Mouse (Mus musculus): ENCODE data around the gene Itpr1.
A peak's percentile ranks its signal among the peaks of the same experiment; 100 is the strongest.

Gene Itpr1

GRCm38 (mm10) chr6:108327561-108327960, 114.7 kb downstream of the Itpr1 start:
- DNase-seq: no peak

- no peak for DNase-seq
Measured at GRCm38 (mm10) chr6:108328296-108328695, 115.4 kb downstream of the Itpr1 start.

- no peak for DNase-seq
Measured at GRCm38 (mm10) chr6:108330461-108330860, 117.6 kb downstream of the Itpr1 start.

DNA sequence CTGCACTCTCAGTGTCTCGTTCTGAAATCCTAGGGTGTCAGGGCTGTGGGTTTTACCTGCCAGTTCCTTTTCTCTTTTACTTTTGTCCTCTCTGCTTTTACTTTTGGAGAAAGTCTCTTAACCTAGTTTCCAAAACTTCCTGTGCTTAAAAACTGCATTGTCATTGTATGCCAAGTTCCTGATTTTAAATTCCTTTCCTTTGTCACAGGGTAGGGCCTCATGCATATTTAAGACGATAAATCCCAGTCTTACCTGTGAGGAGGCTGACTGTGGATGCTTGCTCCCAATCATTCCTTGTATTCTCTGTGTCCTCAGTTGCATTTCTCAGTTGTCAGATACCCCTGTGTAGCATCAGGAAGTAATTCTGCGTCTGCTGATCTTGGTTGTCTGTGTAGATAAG, 118.4 kb downstream of the Itpr1 start:
- no peak for DNase-seq

GRCm38 (mm10) chr6:108334059-108334458, 121.2 kb downstream of the Itpr1 start:
- DNase-seq: no peak

DNA sequence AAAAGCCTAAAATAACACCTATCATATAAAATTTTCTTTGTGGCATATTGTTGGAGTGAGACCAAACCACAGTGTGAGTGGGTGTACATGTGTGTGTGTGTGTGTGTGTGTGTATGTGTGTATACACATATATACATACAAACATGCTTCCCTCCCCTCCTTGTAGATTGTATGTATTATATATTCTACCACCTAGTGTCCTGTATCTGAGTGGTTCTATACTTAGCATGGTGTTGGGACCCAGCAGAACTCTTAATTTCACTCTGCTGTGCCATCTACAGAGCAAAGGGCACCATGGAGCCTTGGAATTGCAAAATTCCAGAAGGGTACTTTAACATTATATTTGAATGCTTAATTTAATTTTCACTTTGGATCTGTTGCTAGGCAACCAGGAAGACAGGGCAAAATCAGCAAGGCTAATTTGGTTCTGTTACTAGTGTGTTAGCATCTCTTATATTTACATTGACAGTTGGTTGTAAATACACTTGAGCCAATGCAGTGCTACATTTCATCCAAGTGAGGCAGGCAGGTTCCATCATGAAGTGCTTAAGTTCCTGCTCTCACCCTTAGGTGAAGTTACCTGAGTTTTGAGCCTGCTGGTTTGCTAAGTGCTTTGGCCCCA, 122.4 kb downstream of the Itpr1 start:
- no peak for DNase-seq

- DNase-seq: no peak
Measured at GRCm38 (mm10) chr6:108336506-108336905, 123.6 kb downstream of the Itpr1 start.

- no peak for DNase-seq
Measured at GRCm38 (mm10) chr6:108337289-108337688, 124.4 kb downstream of the Itpr1 start.

GRCm38 (mm10) chr6:108338362-108338761, 125.5 kb downstream of the Itpr1 start:
- DNase-seq: no peak

DNA sequence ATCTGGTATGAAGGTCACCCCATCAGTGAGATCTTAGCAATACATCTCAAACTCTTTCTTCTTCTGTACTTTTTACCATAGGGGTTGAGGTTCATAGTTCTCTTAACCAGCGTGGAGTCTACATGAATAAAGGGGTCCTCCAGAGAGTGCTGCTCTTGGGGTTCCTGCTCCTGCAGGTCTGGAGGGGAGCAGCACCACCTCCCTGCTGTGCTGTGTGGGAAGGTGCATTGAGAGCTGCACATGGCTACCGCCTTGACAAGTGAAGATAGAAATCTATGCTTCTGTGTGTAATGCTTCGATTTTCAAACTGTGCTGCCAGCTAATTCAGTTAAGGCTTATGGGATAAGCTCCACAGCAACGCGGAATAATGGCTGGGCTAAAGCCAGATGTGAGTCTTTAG, 130.1 kb downstream of the Itpr1 start:
- no peak for DNase-seq

DNA sequence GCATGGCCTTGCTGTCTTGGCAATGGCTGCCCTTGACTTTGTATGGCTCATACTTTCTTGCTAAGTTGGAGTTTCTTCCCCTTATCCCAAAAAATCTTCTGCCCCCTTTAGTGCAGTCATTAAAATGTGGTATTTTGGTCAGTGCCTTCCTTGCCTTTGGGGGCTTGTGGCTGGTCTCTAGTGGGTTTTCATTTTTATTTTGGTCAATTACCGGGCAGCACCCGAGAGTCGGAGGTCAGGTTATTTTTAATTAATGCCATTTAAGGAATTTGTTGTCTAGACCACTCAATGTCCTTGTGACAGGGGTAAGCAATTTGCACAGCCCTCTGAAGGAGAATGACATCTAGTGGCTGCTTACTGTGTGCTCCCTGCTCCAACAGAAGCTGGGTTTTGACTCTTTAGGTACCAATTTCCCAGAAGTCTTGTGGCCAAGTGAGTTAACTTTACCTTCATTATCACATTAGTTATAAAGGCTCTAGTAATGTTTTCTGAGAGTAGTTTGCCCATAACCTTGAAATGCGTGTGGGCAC, 130.9 kb downstream of the Itpr1 start:
- no peak for DNase-seq

GRCm38 (mm10) chr6:108350801-108351200, 137.9 kb downstream of the Itpr1 start:
- no peak for DNase-seq

- no peak for DNase-seq
Measured at GRCm38 (mm10) chr6:108351998-108352397, 139.1 kb downstream of the Itpr1 start.

DNA sequence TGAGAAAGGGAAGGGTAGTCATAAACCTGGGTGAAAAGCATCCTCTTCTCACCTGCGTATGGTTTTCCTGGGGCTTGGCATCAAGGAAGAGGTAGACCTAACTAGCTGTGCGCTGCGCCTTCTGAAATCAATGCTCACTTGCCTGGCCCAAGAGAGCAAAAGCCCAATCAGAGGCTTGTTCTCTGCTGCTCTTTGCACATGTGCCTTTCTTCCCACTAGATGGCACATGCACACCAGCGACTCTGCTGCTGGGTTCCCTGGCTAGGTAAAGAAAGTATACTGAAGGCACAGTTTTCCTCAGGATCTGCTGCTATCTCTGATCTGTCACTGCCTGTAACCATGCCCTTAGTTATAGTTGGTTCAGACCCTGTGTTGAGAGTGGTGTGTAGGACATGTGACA, 154.5 kb downstream of the Itpr1 start:
- no peak for DNase-seq

DNA sequence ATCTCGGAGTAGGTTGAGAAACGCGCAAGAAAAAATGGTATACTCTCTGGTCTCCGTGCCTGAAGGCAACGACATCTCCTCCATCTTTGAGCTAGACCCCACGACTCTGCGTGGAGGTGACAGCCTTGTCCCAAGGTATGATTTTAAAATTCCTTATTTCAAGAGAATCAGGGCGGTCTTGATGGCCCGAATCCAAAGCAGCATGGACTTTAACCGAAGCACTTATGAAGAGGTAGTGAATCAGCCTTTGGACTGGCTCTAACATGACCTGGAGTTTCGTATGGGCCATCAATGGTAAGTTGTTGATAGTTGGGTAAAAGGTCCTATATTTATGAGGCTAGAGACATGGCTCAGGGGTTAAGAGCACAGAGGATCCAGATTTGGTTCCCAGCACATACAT, 156.1 kb downstream of the Itpr1 start:
- DNase-seq: no peak

- DNase-seq: no peak
Measured at GRCm38 (mm10) chr6:108371347-108371893, 158.5 kb downstream of the Itpr1 start.

DNA sequence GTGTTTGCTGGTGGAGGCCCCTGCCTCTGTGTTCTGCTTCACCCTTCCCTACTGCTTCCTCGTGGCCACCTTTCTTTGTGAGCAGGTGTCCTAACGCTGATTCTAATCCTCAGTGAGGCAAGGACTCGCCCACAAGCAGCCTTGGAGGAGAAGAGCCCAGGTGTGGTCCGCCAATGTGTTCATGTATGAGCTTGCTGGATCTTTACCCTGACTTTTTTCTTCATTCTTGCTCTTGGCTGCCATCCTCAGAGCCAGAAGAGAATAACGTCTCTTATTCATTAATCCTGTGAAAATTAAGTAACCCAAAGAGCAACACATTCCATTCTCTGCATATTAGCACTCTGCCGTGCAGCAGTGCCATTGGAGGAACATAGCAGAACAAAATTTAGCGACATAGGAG, 161.1 kb downstream of the Itpr1 start:
- DNase-seq: no peak

DNA sequence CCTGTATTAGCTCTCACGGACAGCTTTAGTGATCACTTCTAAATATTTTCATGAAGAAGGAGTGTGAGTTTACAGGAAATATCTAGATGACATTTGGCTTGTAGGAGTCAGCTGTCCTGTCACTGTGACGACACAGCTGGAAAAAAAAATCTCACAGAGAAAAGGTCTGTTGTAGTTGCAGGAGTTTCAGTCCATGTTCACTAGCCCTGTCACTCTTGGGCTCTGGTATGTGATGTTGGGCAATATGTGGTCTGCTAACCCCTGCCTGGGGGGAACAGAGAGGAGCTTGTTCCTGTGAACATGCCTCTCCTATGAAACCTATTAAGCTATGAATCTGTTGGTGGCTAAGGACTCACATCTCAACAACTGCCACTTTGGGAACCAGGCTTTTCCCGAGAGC, 166.1 kb downstream of the Itpr1 start:
- DNase-seq: no peak

DNA sequence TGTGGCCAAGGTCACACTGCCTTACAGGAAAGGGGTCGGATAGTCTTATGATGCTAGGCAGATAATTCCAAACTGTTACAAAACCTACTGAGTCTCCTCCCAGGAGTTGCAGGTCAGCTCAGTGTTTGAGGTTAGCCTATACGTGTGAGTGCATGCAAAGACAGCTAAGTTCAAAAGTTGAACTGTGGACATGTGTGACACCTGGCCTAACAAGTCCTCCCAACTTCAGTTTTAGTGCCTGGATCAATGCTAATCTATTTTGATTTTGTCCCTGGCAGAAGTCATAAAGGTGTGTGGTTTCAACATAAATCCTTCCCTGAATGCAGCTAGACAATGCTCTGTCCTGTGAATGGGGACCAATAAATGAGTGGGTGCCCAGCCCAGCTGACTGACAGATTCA, 167.3 kb downstream of the Itpr1 start:
- DNase-seq: no peak

DNA sequence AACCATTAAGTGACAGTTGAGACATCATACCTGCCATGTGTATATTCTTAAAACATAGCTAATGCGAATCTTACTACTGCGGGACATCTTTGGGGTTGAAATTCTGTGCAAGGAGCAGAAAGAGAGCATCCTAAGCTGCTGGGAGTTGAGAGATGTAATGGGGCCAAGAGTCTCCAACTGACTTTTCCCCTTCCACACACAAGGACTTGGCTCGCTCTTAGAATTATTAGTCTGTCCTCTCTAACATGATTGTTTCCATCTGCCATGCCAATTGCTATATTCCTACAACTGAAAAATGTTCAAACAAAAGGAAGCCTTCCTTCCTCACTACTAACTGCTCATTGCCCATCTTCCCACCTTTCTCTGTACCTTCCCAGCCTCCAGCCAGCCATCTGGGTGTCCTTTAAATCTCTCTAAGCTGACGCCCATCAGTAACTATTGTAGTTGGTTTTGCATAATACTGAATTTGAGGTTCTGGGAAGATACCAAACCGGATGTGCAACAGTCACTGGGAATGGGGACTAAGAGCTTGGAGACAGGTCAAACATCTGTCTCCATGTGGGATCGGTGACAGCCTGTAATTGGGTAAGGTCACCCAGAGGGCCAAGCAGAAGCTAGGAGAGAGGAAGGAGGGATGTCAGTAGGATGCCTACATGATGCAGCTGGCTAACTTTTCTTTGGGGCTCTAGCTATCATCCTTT, 177.9 kb downstream of the Itpr1 start:
- DNase-seq: peak; percentile 30

DNA sequence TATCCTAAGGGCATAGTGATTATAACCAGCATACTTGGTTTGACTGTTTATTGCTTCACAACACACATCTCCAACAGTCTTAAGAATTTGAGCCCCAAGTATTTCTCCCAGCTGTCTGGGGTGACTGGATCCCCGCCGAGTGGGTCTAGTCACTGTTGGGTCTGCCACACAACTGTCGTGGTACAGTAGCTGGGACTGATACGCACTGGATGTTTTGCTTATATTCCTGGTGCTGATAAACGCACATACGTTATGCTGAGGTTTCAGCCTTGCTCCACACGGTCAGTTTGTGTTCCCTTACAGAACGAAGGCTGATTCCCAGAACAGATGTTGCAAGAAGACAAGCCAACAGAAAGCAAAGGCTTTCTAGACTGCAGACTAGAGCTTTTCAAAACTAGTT, 180.2 kb downstream of the Itpr1 start:
- no peak for DNase-seq

DNA sequence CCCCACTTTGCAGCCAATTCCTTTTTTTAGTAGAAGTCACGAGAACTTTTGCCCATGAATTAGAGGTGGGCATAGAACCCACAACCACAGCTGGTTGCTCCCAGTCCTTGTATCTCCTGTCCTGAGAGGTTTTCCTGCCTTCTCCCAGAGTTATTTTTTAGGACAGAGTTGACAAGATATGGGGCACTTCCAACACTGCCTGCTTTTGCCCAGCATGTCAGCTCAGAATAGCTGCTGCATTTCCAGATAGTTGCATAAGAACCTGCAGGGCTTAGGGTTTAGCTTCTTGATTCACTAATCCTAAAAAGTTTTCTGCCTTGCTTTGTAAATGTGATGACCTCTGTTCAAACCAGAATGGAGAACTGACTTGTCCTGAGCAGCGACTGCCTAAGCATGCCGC, 185.1 kb downstream of the Itpr1 start:
- DNase-seq: no peak

DNA sequence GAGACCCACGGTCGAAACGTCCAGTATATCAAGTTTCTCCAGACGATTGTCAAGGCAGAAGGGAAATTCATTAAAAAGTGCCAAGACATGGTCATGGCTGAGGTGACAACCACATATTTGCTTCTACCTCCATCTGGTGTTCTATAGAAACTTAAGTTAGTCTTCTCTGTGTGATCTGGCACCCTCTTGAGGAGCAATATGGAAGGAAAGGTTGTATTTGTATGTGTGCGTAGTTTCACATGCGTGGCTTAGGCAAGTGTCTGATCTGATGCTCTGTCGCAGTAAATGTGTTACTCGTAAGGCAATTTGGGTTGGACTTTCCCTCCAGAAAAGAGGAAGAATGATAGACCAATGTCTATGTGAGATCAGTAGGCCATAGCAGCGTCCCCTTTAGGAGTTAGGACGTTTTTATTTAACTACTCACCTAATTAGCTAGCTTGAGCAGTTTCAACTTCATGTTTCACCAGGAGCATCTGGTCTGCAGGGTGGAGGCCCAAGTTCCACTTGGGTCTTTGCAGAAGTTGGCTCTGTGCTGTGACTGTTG, 188.6 kb downstream of the Itpr1 start:
- no peak for DNase-seq

DNA sequence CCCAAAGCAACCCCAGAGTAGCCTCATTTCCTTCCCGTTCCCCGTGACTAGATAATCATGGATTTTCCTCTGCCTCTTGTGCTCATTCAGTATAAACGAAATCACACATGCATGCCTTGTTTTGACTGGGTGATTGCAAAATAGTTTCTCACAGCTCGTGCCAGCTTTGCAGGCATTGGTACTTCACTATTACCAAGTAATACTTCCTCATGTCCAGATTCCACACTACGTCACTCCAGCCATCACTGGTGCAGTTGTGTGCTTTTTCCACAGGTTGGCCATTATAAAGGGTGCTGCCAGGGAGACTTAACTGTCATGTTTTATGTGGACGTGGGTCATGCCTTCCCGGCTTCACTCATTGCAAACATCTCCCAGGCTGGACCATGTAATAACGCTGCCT, 191.8 kb downstream of the Itpr1 start:
- no peak for DNase-seq
